Mouse (Mus musculus): ENCODE measurements at regions not wholly inside any gene's neighbourhood (a gene's known extent, or its start where the extent isn't known, plus 50 kb on each side); places are given as distances from the start of the nearest gene placed in this dataset.

DNA sequence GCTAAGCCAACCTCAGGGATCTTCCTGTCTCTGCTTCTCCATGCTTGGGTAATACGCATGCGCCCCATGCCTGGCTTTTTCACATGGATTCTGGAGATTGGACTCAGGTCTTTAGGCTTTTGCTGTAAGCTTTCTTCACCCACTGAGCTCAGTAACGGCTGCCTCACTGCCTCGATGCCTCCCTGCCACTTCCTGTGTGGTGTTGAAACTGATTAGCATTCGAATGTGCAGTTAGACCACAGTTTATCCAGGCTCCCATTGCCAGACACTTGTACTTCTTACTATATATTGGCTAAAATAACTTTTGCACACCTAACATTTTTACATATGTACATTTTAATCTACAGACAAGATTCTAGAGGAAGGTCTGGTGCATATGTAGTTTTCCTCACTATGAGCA, 137.0 kb upstream of the Fmo9 start:
- TF ChIP-seq POLR2A (IDR thresholded peaks at IDR 0.05; ENCODE audit: insufficient read depth, low read length) = no peak
- no peak for TF ChIP-seq CTCF (IDR thresholded peaks at IDR 0.05; ENCODE audit: low read depth, low read length)

Measured in ES-Bruce4 (cell line).